Mouse (Mus musculus) heart, embryonic 16.5 days (tissue): ENCODE results near the gene Mrpl41. TPM values are rescaled to one million over a fixed set of nuclear protein-coding genes. Genes with fewer than 3 reads are reported as not detected.
"Not testable (repeated sequence)": the region's sequence is repeated elsewhere in the genome, so short reads cannot be mapped to it uniquely, and the experiment has no call there.

ENCODE experiments used
- ATAC-seq: fragments of 200-750 bp; cut with Nextera tagmentation; replicated peaks from 2 replicates; pipeline ENCODE4 v1.8.0; 2017; ENCODE audit warnings: moderate number of reproducible peaks; ENCODE audit not compliant: insufficient read depth, low FRiP score; ENCODE audit errors: extremely low read depth
- H3K27ac ChIP-seq: fragments of 300-500 bp; sonication (generic); 2 replicates; pipeline ENCODE4 v1.5.1; 2014; ENCODE audit warnings: mild to moderate bottlenecking, low read length, control low read depth, moderate library complexity
- H3K27me3 ChIP-seq: fragments of 300-500 bp; sonication (generic); 2 replicates; pipeline ENCODE4 v1.6.1; 2014; ENCODE audit warnings: low read length, mixed read lengths; ENCODE audit not compliant: control insufficient read depth, insufficient read depth
- H3K36me3 ChIP-seq: fragments of 300-500 bp; sonication (generic); 2 replicates; pipeline ENCODE4 v1.6.1; 2014; ENCODE audit not compliant: control insufficient read depth, insufficient read depth
- H3K4me1 ChIP-seq: fragments of 300-500 bp; sonication (generic); 2 replicates; pipeline ENCODE4 v1.6.1; 2014; ENCODE audit warnings: low read length, mixed read lengths; ENCODE audit not compliant: control insufficient read depth, insufficient read depth
- H3K4me2 ChIP-seq: fragments of 300-500 bp; sonication (generic); 2 replicates; pipeline ENCODE4 v1.6.1; 2014; ENCODE audit warnings: low read depth, mild to moderate bottlenecking, control low read depth, low read length
- H3K4me3 ChIP-seq: fragments of 300-500 bp; sonication (generic); 2 replicates; pipeline ENCODE4 v1.5.1; 2014; ENCODE audit warnings: mild to moderate bottlenecking, control low read depth, low read length
- H3K9ac ChIP-seq: fragments of 300-500 bp; sonication (generic); 2 replicates; pipeline ENCODE4 v1.6.1; 2014; ENCODE audit warnings: low read length, control low read depth
- H3K9me3 ChIP-seq: fragments of 300-500 bp; sonication (generic); replicated peaks from 2 replicates; pipeline ENCODE4 v1.6.1; 2016; ENCODE audit warnings: low read length; ENCODE audit not compliant: control insufficient read depth
- WGBS: fragments of 180-500 bp; shearing (Covaris S2); extraction: QIAGEN DNeasy Blood & Tissue Kit; methylation state at CpG from one replicate; pipeline ENCODE4 v1.1.7; 2014; 5-methylcytosine and 5-hydroxymethylcytosine counted together
- polyA plus RNA-seq: library from polyadenylated mRNA; unstranded; fragments of >200 nt; fragmentation: Nextera tagmentation; extraction: Ambion mirVana; gene quantifications from 2 replicates; pipeline ENCODE4 v1.2.1, GENCODE M21; 2015

The Mrpl41 gene
- polyA plus RNA-seq, 1 experiment from 2014 or later = 150 TPM

- Histone ChIP-seq H3K27me3 (no peaks in the 10 kb centered on the region), H3K36me3 (peaks cover 2% of the 10 kb centered on the region; the same call in 1 of the 2 replicates), H3K4me2 (no peak overlapping the region), H3K9ac (no peak overlapping the region), H3K4me3 (no peak overlapping the region), H3K4me1 (no peaks in the 10 kb centered on the region), H3K27ac (no peak overlapping the region), H3K9me3 (no peaks in the 10 kb centered on the region)
- no peak for ATAC-seq
- WGBS = 48% methylated on average over 2 of the region's 2 CpGs
These were observed 12.9 kb upstream of the Mrpl41 start for GRCm38 (mm10) chr2:24987762-24988161.

- peaks cover 15% of the 10 kb centered on the region for H3K4me1 ChIP-seq
- no peak overlapping the region for H3K27ac ChIP-seq
- no peaks in the 10 kb centered on the region for H3K9me3 ChIP-seq
- H3K4me3 ChIP-seq = no peak overlapping the region
- WGBS = 93% methylated on average over 5 of the region's 5 CpGs
- H3K9ac ChIP-seq = no peak overlapping the region
- H3K36me3 ChIP-seq = peaks cover 6% of the 10 kb centered on the region; the same call in 1 of the 2 replicates
- no peaks in the 10 kb centered on the region for H3K27me3 ChIP-seq
- H3K4me2 ChIP-seq = no peak overlapping the region
- no peak for ATAC-seq
These were observed 2.1 kb upstream of the Mrpl41 start for GRCm38 (mm10) chr2:24976960-24977359.

GRCm38 (mm10) chr2:24975704-24976297 lies 903 bp upstream of the Mrpl41 start, which contains the start of gene Pnpla7:
Gene Pnpla7 (plus strand): TSS chr2:24976033.
- Histone ChIP-seq H3K27ac (peak within 1 kb of the TSS; percentile 92), H3K9ac (peak within 1 kb of the TSS; percentile 79), H3K4me1 (peaks cover 15% of the 10 kb centered on the region), H3K9me3 (no peaks in the 10 kb centered on the region), H3K36me3 (peaks cover 15% of the 10 kb centered on the region; the same call in 1 of the 2 replicates), H3K4me2 (peak within 1 kb of the TSS; percentile 100), H3K27me3 (no peaks in the 10 kb centered on the region), H3K4me3 (peak within 1 kb of the TSS; percentile 68)
- peak; percentile 82 for ATAC-seq
- WGBS = under 1% methylated on average over 16 of the region's 16 CpGs

GRCm38 (mm10) chr2:24974452-24974851 lies 446 bp downstream of the Mrpl41 start:
- not testable (repeated sequence) for H3K27me3 ChIP-seq, H3K9me3 ChIP-seq, ATAC-seq
- peaks cover 27% of the 10 kb centered on the region for H3K36me3 ChIP-seq
- H3K4me1 ChIP-seq = peaks cover 15% of the 10 kb centered on the region
- peak overlapping the region; percentile 68 for H3K4me3 ChIP-seq
- WGBS = under 1% methylated on average over 17 of the region's 17 CpGs
- H3K27ac ChIP-seq = peak overlapping the region; percentile 80
- H3K4me2 ChIP-seq = peak overlapping the region; percentile 66
- H3K9ac ChIP-seq = peak overlapping the region; percentile 79

- ATAC-seq = no peak
- WGBS = 81% methylated on average over 4 of the region's 4 CpGs
These were observed 4.5 kb downstream of the Mrpl41 start for GRCm38 (mm10) chr2:24970386-24970785.

GRCm38 (mm10) chr2:24962304-24963000 lies 12.4 kb downstream of the Mrpl41 start, which contains the start of gene Dph7:
Gene Dph7 (plus strand): TSS chr2:24962400.
- ATAC-seq = peak; percentile 78
- peak within 1 kb of the TSS; percentile 88 for H3K9ac ChIP-seq
- peaks cover 6% of the 10 kb centered on the region for H3K4me1 ChIP-seq
- H3K4me2 ChIP-seq = peak within 1 kb of the TSS; percentile 72
- under 1% methylated on average over 28 of the region's 28 CpGs for WGBS
- H3K27ac ChIP-seq = peak within 1 kb of the TSS; percentile 47
- H3K4me3 ChIP-seq = peak within 1 kb of the TSS; percentile 94
- no peaks in the 10 kb centered on the region for H3K27me3 ChIP-seq
- H3K9me3 ChIP-seq = no peaks in the 10 kb centered on the region
- H3K36me3 ChIP-seq = peaks cover 33% of the 10 kb centered on the region

More at GRCm38 (mm10) chr2:24970386-24970785, 4.5 kb downstream of the Mrpl41 start:
- Histone ChIP-seq H3K4me3 (no peak overlapping the region), H3K4me1 (peaks cover 10% of the 10 kb centered on the region), H3K27ac (no peak overlapping the region), H3K36me3 (peaks cover 53% of the 10 kb centered on the region), H3K27me3 (no peaks in the 10 kb centered on the region), H3K9me3 (no peaks in the 10 kb centered on the region), H3K4me2 (no peak overlapping the region), H3K9ac (no peak overlapping the region)

- no peaks in the 10 kb centered on the region for H3K9me3 ChIP-seq
- H3K36me3 ChIP-seq = peaks cover 25% of the 10 kb centered on the region
- WGBS = 34% methylated on average over 3 of the region's 3 CpGs
- no peak overlapping the region for H3K9ac ChIP-seq
- H3K4me1 ChIP-seq = peaks cover 6% of the 10 kb centered on the region
- no peak overlapping the region for H3K27ac ChIP-seq
- no peak overlapping the region for H3K4me2 ChIP-seq
- ATAC-seq = no peak
- no peaks in the 10 kb centered on the region for H3K27me3 ChIP-seq
- no peak overlapping the region for H3K4me3 ChIP-seq
These were observed 14.0 kb downstream of the Mrpl41 start for GRCm38 (mm10) chr2:24960910-24961309.

- H3K36me3 ChIP-seq = peaks cover 28% of the 10 kb centered on the region
- WGBS = 76% methylated on average over 4 of the region's 4 CpGs
- ATAC-seq = no peak
These were observed 22.3 kb downstream of the Mrpl41 start for GRCm38 (mm10) chr2:24952537-24953055.

GRCm38 (mm10) chr2:24950189-24950535 lies 24.7 kb downstream of the Mrpl41 start:
- H3K27me3 ChIP-seq = peaks cover 3% of the 10 kb centered on the region; the same call in 1 of the 2 replicates
- ATAC-seq = no peak; the same call in 1 of the 2 replicates
- peaks cover 22% of the 10 kb centered on the region for H3K36me3 ChIP-seq
- 0 out of 2 replicates have a peak overlapping the region, but pooled peaks have one; percentile 21 for H3K27ac ChIP-seq
- peak overlapping the region; percentile 83 for H3K4me2 ChIP-seq
- under 1% methylated on average over 30 of the region's 31 CpGs for WGBS
- no peaks in the 10 kb centered on the region for H3K9me3 ChIP-seq
- peak overlapping the region; percentile 89 for H3K4me3 ChIP-seq
- peaks cover 12% of the 10 kb centered on the region for H3K4me1 ChIP-seq
- H3K9ac ChIP-seq = peak overlapping the region; percentile 87

More at GRCm38 (mm10) chr2:24952537-24953055, 22.3 kb downstream of the Mrpl41 start:
- no peak overlapping the region for H3K4me2 ChIP-seq
- peaks cover 12% of the 10 kb centered on the region for H3K4me1 ChIP-seq
- H3K9ac ChIP-seq = no peak overlapping the region
- H3K9me3 ChIP-seq = no peaks in the 10 kb centered on the region
- no peak overlapping the region for H3K4me3 ChIP-seq
- no peak overlapping the region for H3K27ac ChIP-seq
- peaks cover 3% of the 10 kb centered on the region; the same call in 1 of the 2 replicates for H3K27me3 ChIP-seq
